Mouse (Mus musculus): ENCODE data around the gene Tmem198b. TPM values are rescaled to one million over a fixed set of nuclear protein-coding genes. Genes with fewer than 3 reads are reported as not detected.

The Tmem198b gene
- polyA plus RNA-seq, 1 experiment from 2014 or later: 18.4 TPM

DNA sequence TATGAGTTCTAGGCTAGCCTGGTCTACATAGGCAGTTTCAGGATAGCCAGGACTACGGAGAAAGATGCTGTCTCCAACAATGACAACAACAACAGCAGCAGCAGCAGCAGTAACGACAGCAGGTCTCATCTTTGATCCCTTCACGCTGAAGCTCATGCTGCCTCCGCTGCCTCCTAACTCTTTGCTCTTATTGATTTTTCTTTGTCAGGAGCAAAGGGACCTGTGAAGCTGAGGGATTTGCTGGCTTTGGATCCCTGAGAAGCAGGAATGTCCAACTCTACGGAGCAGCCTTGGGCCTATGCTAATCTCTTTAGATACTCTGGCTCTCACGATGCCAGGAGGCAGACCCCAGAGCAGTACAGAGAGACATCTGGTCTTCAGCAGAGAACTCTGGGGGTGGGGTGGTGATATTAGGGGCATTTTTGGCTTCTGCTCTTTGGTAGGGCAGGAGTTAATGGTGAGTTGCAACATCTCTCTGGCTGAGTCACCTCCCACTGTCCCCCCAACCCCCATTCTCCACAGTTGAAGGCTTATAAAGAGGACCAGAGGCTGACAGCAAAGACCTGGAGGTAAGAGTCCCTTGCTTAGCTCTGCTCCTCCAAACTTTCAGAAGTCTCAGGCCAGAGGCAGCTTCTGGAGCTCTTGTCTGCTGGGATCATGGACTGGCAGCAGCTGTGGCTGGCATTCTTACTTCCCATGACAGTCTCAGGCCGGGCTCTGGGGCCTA is 13.6 kb downstream of the Tmem198b start, which contains the start of gene Mmp19:
Gene Mmp19 (plus strand): TSS at position 513 of the 727 bp plus-strand sequence.
- Histone ChIP-seq H3K4me3 (ENCODE audit: low read length) (peak within 1 kb of the TSS; percentile 41), H3K9me3 (ENCODE audit: control insufficient read depth, low read length) (no peaks in the 10 kb centered on the region), H3K27ac (ENCODE audit: low read length) (0 out of 2 replicates have a peak within 1 kb of the TSS, but pooled peaks have one; percentile 37), H3K4me1 (replicated peaks; ENCODE audit: control insufficient read depth, insufficient read depth, low read length) (no peaks in the 10 kb centered on the region), H3K36me3 (ENCODE audit: control insufficient read depth, insufficient read depth, low read length) (no peaks in the 10 kb centered on the region), H3K9ac (ENCODE audit: low read length) (peak within 1 kb of the TSS; percentile 62), H3K4me2 (ENCODE audit: low read depth, low read length) (peak within 1 kb of the TSS; percentile 43), H3K27me3 (ENCODE audit: control insufficient read depth, insufficient read depth, low read depth, low read length) (no peaks in the 10 kb centered on the region)
- ATAC-seq (ENCODE audit: low read depth): peak; percentile 77
- 69% methylated on average over 7 of the region's 7 CpGs for WGBS

DNA sequence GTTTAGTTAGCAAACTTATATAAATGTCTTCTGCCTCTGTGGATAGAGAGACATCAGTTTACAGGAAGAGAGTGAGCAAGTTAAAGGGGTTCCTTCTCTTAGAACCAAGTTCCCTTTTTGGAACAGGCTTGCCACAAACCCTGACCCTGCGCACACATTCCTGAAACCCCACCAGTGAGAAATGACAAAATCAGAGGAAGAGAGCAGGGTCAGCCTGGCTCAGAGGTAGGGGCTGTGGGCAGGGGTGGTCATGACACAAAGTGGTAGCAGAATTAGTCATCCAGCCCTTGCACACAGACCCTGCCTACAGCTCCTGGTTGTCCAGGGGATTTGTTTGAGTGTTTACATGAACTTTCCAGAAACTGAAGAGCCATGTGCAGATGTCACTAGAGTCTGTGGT is 24.0 kb downstream of the Tmem198b start:
- ATAC-seq (ENCODE audit: low read depth): no peak
- no peak overlapping the region for H3K9ac ChIP-seq (ENCODE audit: low read length)

DNA sequence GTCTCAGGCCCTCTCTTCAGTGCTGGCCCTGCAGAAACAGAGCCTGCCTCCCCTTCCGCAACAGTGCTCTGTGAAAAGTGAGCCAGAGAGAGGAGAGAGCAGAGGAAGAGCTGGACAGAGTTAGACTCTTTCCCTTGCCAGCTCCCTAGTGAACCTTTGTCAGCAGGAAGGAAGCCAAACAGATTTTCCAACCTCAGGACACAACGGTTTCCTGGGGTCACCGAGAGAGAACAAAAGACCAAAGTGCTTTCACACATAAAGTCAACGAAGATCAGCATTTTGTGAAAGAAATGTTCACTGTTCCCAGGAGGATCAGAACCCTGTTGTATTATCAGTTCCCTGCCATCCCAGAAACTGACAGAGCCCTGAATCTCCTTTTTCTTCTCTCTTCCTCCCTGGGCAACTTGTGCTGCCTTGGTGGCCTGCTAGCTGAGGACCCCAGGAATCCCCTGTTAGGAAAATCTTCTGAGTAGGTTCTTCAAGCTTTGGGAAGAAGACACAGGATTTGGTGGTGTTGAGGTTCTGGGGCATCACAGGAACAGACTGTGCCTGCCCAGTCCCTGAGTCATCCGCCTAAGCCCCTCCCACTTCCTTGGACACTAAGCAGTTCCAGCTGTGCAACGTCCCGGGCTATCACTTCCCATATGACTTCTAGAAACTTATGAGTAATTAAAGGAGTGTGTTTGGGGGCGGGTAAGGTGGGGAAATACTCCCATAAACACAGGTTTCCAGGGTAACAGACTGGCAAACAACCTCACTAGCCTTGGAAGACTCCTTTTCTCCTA is 25.0 kb downstream of the Tmem198b start:
- H3K27me3 ChIP-seq (ENCODE audit: control insufficient read depth, insufficient read depth, low read depth, low read length): no peaks in the 10 kb centered on the region
- no peaks in the 10 kb centered on the region for H3K36me3 ChIP-seq (ENCODE audit: control insufficient read depth, insufficient read depth, low read length)
- peaks cover 16% of the 10 kb centered on the region for H3K4me1 ChIP-seq (replicated peaks; ENCODE audit: control insufficient read depth, insufficient read depth, low read length)
- no peak overlapping the region for H3K4me3 ChIP-seq (ENCODE audit: low read length)
- peak; percentile 99 for ATAC-seq (ENCODE audit: low read depth)
- 18% methylated on average over 8 of the region's 8 CpGs for WGBS
- H3K9me3 ChIP-seq (ENCODE audit: control insufficient read depth, low read length): peaks cover 4% of the 10 kb centered on the region; the same call in 1 of the 2 replicates
- H3K9ac ChIP-seq (ENCODE audit: low read length): peak overlapping the region; percentile 24; the same call in 1 of the 2 replicates
- peak overlapping the region; percentile 94 for H3K27ac ChIP-seq (ENCODE audit: low read length)
- peak overlapping the region; percentile 31 for H3K4me2 ChIP-seq (ENCODE audit: low read depth, low read length)

More for the DNA sequence above, 24.0 kb downstream of the Tmem198b start:
- Histone ChIP-seq H3K27me3 (ENCODE audit: control insufficient read depth, insufficient read depth, low read depth, low read length) (no peaks in the 10 kb centered on the region), H3K4me1 (replicated peaks; ENCODE audit: control insufficient read depth, insufficient read depth, low read length) (peaks cover 16% of the 10 kb centered on the region), H3K4me2 (ENCODE audit: low read depth, low read length) (no peak overlapping the region), H3K27ac (ENCODE audit: low read length) (no peak overlapping the region), H3K4me3 (ENCODE audit: low read length) (no peak overlapping the region), H3K9me3 (ENCODE audit: control insufficient read depth, low read length) (peaks cover 4% of the 10 kb centered on the region; the same call in 1 of the 2 replicates), H3K36me3 (ENCODE audit: control insufficient read depth, insufficient read depth, low read length) (no peaks in the 10 kb centered on the region)
- WGBS: 90% methylated on average over 1 of the region's 1 CpGs

DNA sequence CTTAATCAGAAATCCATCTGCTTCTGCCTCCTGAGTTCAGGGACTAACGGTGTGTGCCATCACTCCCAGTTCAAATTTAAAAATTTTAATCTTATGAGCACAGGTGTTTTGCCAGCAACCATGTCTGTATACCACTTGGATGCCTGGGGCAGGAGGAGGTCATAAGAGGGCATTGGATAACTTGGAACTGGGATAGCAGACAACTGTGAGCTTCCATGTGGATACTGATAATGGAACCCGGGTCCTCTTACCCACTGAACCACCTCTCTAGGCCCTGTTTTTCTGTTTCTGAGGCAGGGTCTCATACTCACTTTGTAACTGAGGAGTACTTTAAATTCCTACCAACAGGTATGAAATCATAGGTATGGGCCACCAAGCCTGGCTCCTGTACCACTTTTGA is 25.7 kb downstream of the Tmem198b start:
- Histone ChIP-seq H3K4me1 (replicated peaks; ENCODE audit: control insufficient read depth, insufficient read depth, low read length) (peaks cover 16% of the 10 kb centered on the region), H3K27me3 (ENCODE audit: control insufficient read depth, insufficient read depth, low read depth, low read length) (no peaks in the 10 kb centered on the region), H3K36me3 (ENCODE audit: control insufficient read depth, insufficient read depth, low read length) (no peaks in the 10 kb centered on the region), H3K4me2 (ENCODE audit: low read depth, low read length) (no peak overlapping the region), H3K27ac (ENCODE audit: low read length) (peak overlapping the region; percentile 94), H3K4me3 (ENCODE audit: low read length) (no peak overlapping the region), H3K9me3 (ENCODE audit: control insufficient read depth, low read length) (no peaks in the 10 kb centered on the region), H3K9ac (ENCODE audit: low read length) (0 out of 2 replicates have a peak overlapping the region, but pooled peaks have one; percentile 24)
- WGBS: 87% methylated on average over 2 of the region's 2 CpGs
- ATAC-seq (ENCODE audit: low read depth): no peak

DNA sequence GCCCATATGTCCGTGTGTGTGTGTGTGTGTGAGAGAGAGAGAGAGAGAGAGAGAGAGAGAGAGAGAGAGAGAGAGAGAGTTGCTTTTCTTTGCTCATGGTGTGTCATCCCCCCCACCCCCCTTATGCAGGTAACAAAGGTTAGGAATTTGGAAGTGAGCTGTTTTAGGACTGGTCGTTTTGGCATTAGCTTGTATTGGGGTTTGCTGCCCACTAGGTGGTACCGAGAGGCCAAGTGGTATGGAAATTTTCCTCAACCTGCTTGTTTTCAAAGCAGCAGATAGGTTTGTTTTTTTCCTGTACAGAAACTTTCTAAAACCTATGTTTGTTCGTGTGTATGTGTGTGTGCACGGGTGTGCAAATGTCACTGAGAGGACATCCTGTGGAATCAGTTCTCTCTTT is 30.5 kb downstream of the Tmem198b start:
- no peak overlapping the region for H3K4me3 ChIP-seq (ENCODE audit: low read length)
- H3K4me1 ChIP-seq (replicated peaks; ENCODE audit: control insufficient read depth, insufficient read depth, low read length): peaks cover 6% of the 10 kb centered on the region
- H3K27me3 ChIP-seq (ENCODE audit: control insufficient read depth, insufficient read depth, low read depth, low read length): no peaks in the 10 kb centered on the region
- 19% methylated on average over 5 of the region's 5 CpGs for WGBS
- no peak for ATAC-seq (ENCODE audit: low read depth)
- peaks cover 2% of the 10 kb centered on the region; the same call in 1 of the 2 replicates for H3K36me3 ChIP-seq (ENCODE audit: control insufficient read depth, insufficient read depth, low read length)
- no peak overlapping the region for H3K9ac ChIP-seq (ENCODE audit: low read length)
- H3K27ac ChIP-seq (ENCODE audit: low read length): no peak overlapping the region
- H3K4me2 ChIP-seq (ENCODE audit: low read depth, low read length): no peak overlapping the region
- no peaks in the 10 kb centered on the region for H3K9me3 ChIP-seq (ENCODE audit: control insufficient read depth, low read length)

DNA sequence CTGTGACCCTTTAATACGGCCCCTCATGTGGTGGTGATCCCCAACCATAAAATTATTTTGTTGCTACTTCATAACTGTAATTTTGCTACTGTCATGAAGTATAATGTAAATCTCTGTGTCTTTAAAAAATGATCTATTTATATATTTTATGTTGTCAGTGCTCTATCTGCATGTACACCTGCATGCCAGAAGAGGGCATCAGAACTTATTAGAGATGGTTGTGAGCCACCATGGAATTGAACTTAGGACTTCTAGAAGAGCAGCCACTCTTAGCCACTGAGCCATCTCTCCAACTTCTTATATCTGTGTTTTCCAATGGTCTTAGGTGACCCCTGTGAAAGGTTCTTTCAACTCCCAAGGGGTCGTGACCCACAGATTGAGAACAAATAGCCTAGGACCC is 31.3 kb downstream of the Tmem198b start:
- Histone ChIP-seq H3K4me2 (ENCODE audit: low read depth, low read length) (no peak overlapping the region), H3K9ac (ENCODE audit: low read length) (no peak overlapping the region), H3K9me3 (ENCODE audit: control insufficient read depth, low read length) (no peaks in the 10 kb centered on the region), H3K27ac (ENCODE audit: low read length) (no peak overlapping the region), H3K4me1 (replicated peaks; ENCODE audit: control insufficient read depth, insufficient read depth, low read length) (no peaks in the 10 kb centered on the region), H3K4me3 (ENCODE audit: low read length) (no peak overlapping the region), H3K27me3 (ENCODE audit: control insufficient read depth, insufficient read depth, low read depth, low read length) (no peaks in the 10 kb centered on the region), H3K36me3 (ENCODE audit: control insufficient read depth, insufficient read depth, low read length) (peaks cover 2% of the 10 kb centered on the region; the same call in 1 of the 2 replicates)
- 79% methylated on average over 2 of the region's 2 CpGs for WGBS
- ATAC-seq (ENCODE audit: low read depth): no peak

Other genes with a start within 250 kb of the Tmem198b start
- 161 and 167 TPM in 2 replicates for gene Pa2g4, start 238.4 kb downstream of the Tmem198b start, polyA plus RNA-seq (2015; fragmentation: Nextera tagmentation; extraction: Ambion mirVana)
- 26.9 and 27.6 TPM in 2 replicates for gene Erbb3, start 214.7 kb downstream of the Tmem198b start, polyA plus RNA-seq (2015; fragmentation: Nextera tagmentation; extraction: Ambion mirVana)
- 720 and 793 TPM in 2 replicates for gene Rps26, start 177.6 kb downstream of the Tmem198b start, polyA plus RNA-seq (2015; fragmentation: Nextera tagmentation; extraction: Ambion mirVana)
- gene Ikzf4, start 158.4 kb downstream of the Tmem198b start, polyA plus RNA-seq (2015; fragmentation: Nextera tagmentation; extraction: Ambion mirVana): 1.4 and 1.6 TPM in 2 replicates
- 13.0 and 14.6 TPM in 2 replicates for gene Suox, start 130.3 kb downstream of the Tmem198b start, polyA plus RNA-seq (2015; fragmentation: Nextera tagmentation; extraction: Ambion mirVana)
- 87.9 and 90.6 TPM in 2 replicates for gene Rab5b, start 108.1 kb downstream of the Tmem198b start, polyA plus RNA-seq (2015; fragmentation: Nextera tagmentation; extraction: Ambion mirVana)
- gene Pmel, start 100.2 kb downstream of the Tmem198b start, polyA plus RNA-seq (2015; fragmentation: Nextera tagmentation; extraction: Ambion mirVana): 2.1 and 2.2 TPM in 2 replicates
- gene Cdk2, start 99.3 kb downstream of the Tmem198b start, polyA plus RNA-seq (2015; fragmentation: Nextera tagmentation; extraction: Ambion mirVana): 101 and 105 TPM in 2 replicates
- gene Dgka, start 59.5 kb downstream of the Tmem198b start, polyA plus RNA-seq (2015; fragmentation: Nextera tagmentation; extraction: Ambion mirVana): 12.2 and 13.9 TPM in 2 replicates
- 32.7 and 35.1 TPM in 2 replicates for gene Pym1, start 56.5 kb downstream of the Tmem198b start, polyA plus RNA-seq (2015; fragmentation: Nextera tagmentation; extraction: Ambion mirVana)
- 4.9 and 5.3 TPM in 2 replicates for gene Mmp19, start 13.5 kb downstream of the Tmem198b start, polyA plus RNA-seq (2015; fragmentation: Nextera tagmentation; extraction: Ambion mirVana)
- 56.0 and 56.7 TPM in 2 replicates for gene Dnajc14, start 308 bp downstream of the Tmem198b start, polyA plus RNA-seq (2015; fragmentation: Nextera tagmentation; extraction: Ambion mirVana)
- 186 and 212 TPM in 2 replicates for gene Sarnp, start 13.0 kb upstream of the Tmem198b start, polyA plus RNA-seq (2015; fragmentation: Nextera tagmentation; extraction: Ambion mirVana)
- 76.6 and 86.4 TPM in 2 replicates for gene Ormdl2, start 17.3 kb upstream of the Tmem198b start, polyA plus RNA-seq (2015; fragmentation: Nextera tagmentation; extraction: Ambion mirVana)
- gene Gdf11, start 87.3 kb upstream of the Tmem198b start, polyA plus RNA-seq (2015; fragmentation: Nextera tagmentation; extraction: Ambion mirVana): 3.0 and 3.1 TPM in 2 replicates
- 568 and 590 TPM in 2 replicates for gene Cd63, start 96.6 kb upstream of the Tmem198b start, polyA plus RNA-seq (2015; fragmentation: Nextera tagmentation; extraction: Ambion mirVana)
- gene Rdh5, start 118.5 kb upstream of the Tmem198b start, polyA plus RNA-seq (2015; fragmentation: Nextera tagmentation; extraction: Ambion mirVana): 16.0 and 24.8 TPM in 2 replicates
- gene Bloc1s1, start 119.7 kb upstream of the Tmem198b start, polyA plus RNA-seq (2015; fragmentation: Nextera tagmentation; extraction: Ambion mirVana): 213 and 216 TPM in 2 replicates
- 8.5 and 12.2 TPM in 2 replicates for gene Itga7, start 129.4 kb upstream of the Tmem198b start, polyA plus RNA-seq (2015; fragmentation: Nextera tagmentation; extraction: Ambion mirVana)
- gene Mettl7b, start 156.6 kb upstream of the Tmem198b start, polyA plus RNA-seq (2015; fragmentation: Nextera tagmentation; extraction: Ambion mirVana): 0.20 and 0.23 TPM in 2 replicates
- gene Olfr9, start 185.1 kb upstream of the Tmem198b start, polyA plus RNA-seq (2015; fragmentation: Nextera tagmentation; extraction: Ambion mirVana): not detected in 2 replicates
- not detected in 2 replicates for gene Olfr763, start 206.4 kb upstream of the Tmem198b start, polyA plus RNA-seq (2015; fragmentation: Nextera tagmentation; extraction: Ambion mirVana)
- gene Olfr764-ps1, start 235.5 kb upstream of the Tmem198b start, polyA plus RNA-seq (2015; fragmentation: Nextera tagmentation; extraction: Ambion mirVana): not detected in 2 replicates
- not detected in 2 replicates for gene Olfr765, start 245.6 kb upstream of the Tmem198b start, polyA plus RNA-seq (2015; fragmentation: Nextera tagmentation; extraction: Ambion mirVana)